Mouse (Mus musculus): ENCODE results near the gene Acrbp. TPM values are rescaled to one million over a fixed set of nuclear protein-coding genes. Genes with fewer than 3 reads are reported as not detected.

Acrbp gene
- polyA plus RNA-seq, 1 experiment, result 0.91 TPM

DNA sequence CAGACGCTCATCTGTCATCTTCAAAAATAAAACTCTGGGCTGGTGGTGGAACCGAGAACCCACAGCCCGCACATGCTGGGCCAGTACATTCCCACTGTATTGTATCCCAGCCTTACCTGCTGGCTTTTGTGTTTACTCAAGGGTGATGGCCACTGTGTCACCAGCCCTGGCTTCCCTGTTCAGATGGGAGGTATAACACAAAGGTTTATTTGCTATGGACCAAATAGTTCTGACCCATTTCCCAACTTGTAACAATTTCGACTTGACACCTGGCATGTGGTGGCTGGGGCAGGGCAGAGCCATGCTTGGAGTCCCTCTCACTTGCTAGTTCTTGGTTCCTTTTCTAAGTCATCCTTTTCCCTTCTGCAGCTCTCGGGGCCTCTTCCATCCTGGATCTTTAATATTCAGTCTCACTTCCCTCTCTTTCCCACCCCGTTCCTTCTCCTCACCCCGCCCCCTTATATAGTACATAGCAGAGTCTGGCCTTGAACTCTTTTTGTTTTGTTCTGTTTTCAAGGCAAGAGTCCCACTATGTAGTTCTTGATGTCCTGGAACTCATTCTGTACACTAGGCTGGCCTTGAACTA is 33.4 kb downstream of the Acrbp start:
- Histone ChIP-seq H3K27me3 (ENCODE audit: control insufficient read depth, insufficient read depth, insufficient read length) (peaks cover 8% of the 10 kb centered on the region), H3K36me3 (ENCODE audit: control insufficient read depth, insufficient read depth) (no peaks in the 10 kb centered on the region), H3K79me2 (ENCODE audit: control insufficient read depth, insufficient read depth) (no peaks in the 10 kb centered on the region), H3K4me3 (ENCODE audit: insufficient read depth, poor library complexity, severe bottlenecking) (no peak overlapping the region), H3K79me3 (ENCODE audit: low read depth) (no peaks in the 10 kb centered on the region), H3ac (ENCODE audit: control insufficient read depth, insufficient read length, low read depth) (no peak overlapping the region)
- TF ChIP-seq MYOG (IDR thresholded peaks at IDR 0.05; ENCODE audit: control insufficient read depth, extremely low read depth, insufficient read length), result no peak
- TF ChIP-seq FOSL1 (IDR thresholded peaks at IDR 0.05; ENCODE audit: insufficient read depth, low read length, poor library complexity, severe bottlenecking), result no peak
- TF ChIP-seq USF1 (IDR thresholded peaks at IDR 0.05; ENCODE audit: low read depth), result no peak
- no peak for TF ChIP-seq CTCF (IDR thresholded peaks at IDR 0.05; ENCODE audit: control insufficient read depth, insufficient read depth, insufficient read length)
- TF ChIP-seq CEBPB (IDR thresholded peaks at IDR 0.05; ENCODE audit: low read depth), result no peak
- TF ChIP-seq MYOD1 (IDR thresholded peaks at IDR 0.05; ENCODE audit: control insufficient read depth, insufficient read length, low read depth), result no peak
- no peak for TF ChIP-seq MAX (IDR thresholded peaks at IDR 0.05)

DNA sequence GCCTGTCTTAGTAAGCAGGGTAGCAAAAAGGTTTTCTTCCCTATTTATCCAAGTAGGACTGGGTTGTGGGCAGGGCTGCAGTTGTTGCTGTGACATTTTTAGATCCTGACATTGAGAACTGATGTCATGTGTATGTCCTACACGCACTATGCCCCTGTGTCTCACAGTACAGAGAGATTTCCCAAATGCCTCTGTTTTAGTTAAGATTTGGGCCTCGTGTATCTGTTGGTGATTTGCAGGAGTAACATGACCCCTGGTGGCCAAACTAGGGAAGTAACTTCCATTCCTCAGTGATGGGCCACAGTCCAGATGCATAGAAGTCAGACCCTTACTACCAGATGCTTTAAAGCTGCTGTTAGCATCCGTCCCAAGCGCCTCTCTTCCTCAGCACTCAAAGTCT is 34.9 kb downstream of the Acrbp start:
- H3K4me3 ChIP-seq (ENCODE audit: insufficient read depth, poor library complexity, severe bottlenecking), result no peak overlapping the region
- H3K36me3 ChIP-seq (ENCODE audit: control insufficient read depth, insufficient read depth), result no peaks in the 10 kb centered on the region
- no peaks in the 10 kb centered on the region for H3K79me3 ChIP-seq (ENCODE audit: low read depth)
- no peaks in the 10 kb centered on the region for H3K79me2 ChIP-seq (ENCODE audit: control insufficient read depth, insufficient read depth)
- no peak overlapping the region for H3ac ChIP-seq (ENCODE audit: control insufficient read depth, insufficient read length, low read depth)
- TF ChIP-seq MAX (IDR thresholded peaks at IDR 0.05), result no peak
- peak; percentile 47 for TF ChIP-seq CTCF (IDR thresholded peaks at IDR 0.05; ENCODE audit: control insufficient read depth, insufficient read depth, insufficient read length)
- no peaks in the 10 kb centered on the region for H3K27me3 ChIP-seq (ENCODE audit: control insufficient read depth, insufficient read depth, insufficient read length)

DNA sequence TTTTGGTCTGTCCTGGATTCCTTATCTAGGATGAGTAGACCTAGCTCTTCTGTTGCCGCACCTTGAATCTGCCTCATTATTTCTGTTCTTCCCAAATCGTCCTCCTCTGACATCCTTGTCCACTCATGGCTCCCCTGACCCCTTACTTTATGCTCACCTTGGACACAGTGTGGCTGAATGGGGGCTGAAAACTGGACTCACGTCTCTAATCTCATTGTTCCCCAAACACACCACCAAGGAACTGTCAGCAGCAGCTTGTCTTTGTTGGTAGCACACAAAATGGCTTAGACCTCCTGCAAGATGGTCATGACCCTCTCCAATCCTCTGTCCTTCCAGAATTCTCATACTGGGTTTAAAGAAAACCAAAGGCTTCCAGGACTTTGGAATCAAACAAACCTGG is 38.4 kb downstream of the Acrbp start:
- no peaks in the 10 kb centered on the region for H3K36me3 ChIP-seq (ENCODE audit: control insufficient read depth, insufficient read depth)
- H3ac ChIP-seq (ENCODE audit: control insufficient read depth, insufficient read length, low read depth), result no peak overlapping the region
- no peaks in the 10 kb centered on the region for H3K27me3 ChIP-seq (ENCODE audit: control insufficient read depth, insufficient read depth, insufficient read length)
- H3K79me2 ChIP-seq (ENCODE audit: control insufficient read depth, insufficient read depth), result no peaks in the 10 kb centered on the region
- no peak overlapping the region for H3K4me3 ChIP-seq (ENCODE audit: insufficient read depth, poor library complexity, severe bottlenecking)
- no peaks in the 10 kb centered on the region for H3K79me3 ChIP-seq (ENCODE audit: low read depth)
- TF ChIP-seq MYOD1 (IDR thresholded peaks at IDR 0.05; ENCODE audit: control insufficient read depth, insufficient read length, low read depth), result no peak
- TF ChIP-seq FOSL1 (IDR thresholded peaks at IDR 0.05; ENCODE audit: insufficient read depth, low read length, poor library complexity, severe bottlenecking), result no peak

DNA sequence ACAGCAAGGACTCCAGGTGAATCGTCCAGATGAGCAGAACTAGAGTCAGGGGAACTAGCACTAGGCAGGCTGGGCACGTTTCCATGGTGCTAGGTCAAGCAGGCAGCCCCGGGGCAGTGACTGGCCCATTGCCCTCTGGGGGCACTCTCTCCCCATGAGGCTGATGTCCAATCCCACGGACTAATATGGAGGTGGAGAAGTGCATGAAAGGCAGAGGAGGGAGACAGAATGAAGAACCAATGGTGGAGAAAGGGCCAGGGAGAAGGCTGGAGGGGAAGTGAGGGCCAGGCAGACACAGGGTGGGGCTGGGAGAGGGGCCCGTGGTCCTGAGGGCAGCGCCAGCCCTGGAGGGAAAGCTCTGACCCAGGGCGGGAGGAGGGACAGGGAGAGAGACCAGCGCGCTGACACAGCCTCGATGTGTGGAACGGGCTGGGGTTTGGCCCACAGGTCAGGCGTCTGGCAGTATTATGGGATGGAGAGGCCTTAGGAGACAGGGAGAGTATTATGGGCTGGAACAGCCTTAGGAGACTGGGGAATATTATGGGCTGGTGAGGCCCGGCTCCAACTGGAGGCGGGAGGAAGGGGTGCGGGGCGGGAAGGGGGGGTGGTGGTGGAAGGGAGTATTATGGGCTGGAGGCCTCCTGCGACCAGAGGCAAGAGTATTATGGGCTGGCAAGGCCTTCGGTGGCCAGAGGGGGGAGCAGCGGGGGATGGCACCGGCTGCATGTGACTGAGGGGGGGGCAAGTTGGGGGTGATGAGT is 39.3 kb downstream of the Acrbp start:
- no peaks in the 10 kb centered on the region for H3K79me3 ChIP-seq (ENCODE audit: low read depth)

DNA sequence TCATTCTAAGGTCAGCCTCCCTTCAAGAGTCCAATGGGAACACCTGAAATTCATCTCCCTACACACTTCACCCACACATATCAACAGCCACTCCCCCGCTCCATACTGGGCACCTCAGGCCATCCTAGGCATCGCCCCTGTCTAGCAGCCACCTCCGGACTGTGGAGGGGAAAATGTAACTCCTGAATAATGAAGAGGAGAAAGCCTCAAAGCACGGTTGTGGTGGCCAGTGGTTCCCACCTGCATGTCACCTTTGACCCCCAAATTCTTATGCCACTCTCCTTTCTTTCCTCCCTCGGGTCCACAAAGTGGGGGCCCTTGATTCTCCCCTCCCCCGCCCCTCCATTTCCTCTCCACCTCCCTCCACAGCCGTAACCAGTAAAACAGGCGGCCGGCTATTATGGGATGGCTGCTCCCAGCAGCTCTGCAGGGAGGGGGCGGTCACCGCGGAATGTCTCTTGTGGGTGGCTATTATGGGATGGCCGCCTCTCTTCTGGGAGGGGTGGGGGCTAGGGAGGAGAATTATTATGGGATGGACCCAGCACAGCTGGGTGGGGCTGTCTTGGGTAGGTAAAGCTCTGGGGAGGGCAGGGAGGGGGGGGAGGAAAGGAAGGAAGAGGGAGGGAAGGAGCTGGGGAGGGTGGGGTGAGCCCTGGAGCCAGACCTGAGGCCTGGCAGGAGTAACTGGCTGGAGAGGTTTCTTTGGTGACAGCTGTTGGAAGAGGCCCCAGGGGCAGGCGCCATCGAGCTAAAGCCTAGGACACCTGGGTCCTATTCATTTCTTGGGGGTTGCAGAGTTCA is 40.2 kb downstream of the Acrbp start:
- no peaks in the 10 kb centered on the region for H3K79me2 ChIP-seq (ENCODE audit: control insufficient read depth, insufficient read depth)
- no peaks in the 10 kb centered on the region for H3K36me3 ChIP-seq (ENCODE audit: control insufficient read depth, insufficient read depth)
- H3K79me3 ChIP-seq (ENCODE audit: low read depth), result no peaks in the 10 kb centered on the region
- no peak for TF ChIP-seq MYOD1 (IDR thresholded peaks at IDR 0.05; ENCODE audit: control insufficient read depth, insufficient read length, low read depth)
- no peak for TF ChIP-seq FOSL1 (IDR thresholded peaks at IDR 0.05; ENCODE audit: insufficient read depth, low read length, poor library complexity, severe bottlenecking)
- TF ChIP-seq CEBPB (IDR thresholded peaks at IDR 0.05; ENCODE audit: low read depth), result no peak
- TF ChIP-seq MYOG (IDR thresholded peaks at IDR 0.05; ENCODE audit: control insufficient read depth, extremely low read depth, insufficient read length), result no peak
- TF ChIP-seq USF1 (IDR thresholded peaks at IDR 0.05; ENCODE audit: low read depth), result no peak
- no peak for TF ChIP-seq MAX (IDR thresholded peaks at IDR 0.05)
- TF ChIP-seq CTCF (IDR thresholded peaks at IDR 0.05; ENCODE audit: control insufficient read depth, insufficient read depth, insufficient read length), result no peak
- H3K27me3 ChIP-seq (ENCODE audit: control insufficient read depth, insufficient read depth, insufficient read length), result no peaks in the 10 kb centered on the region
- H3ac ChIP-seq (ENCODE audit: control insufficient read depth, insufficient read length, low read depth), result no peak overlapping the region
- no peak overlapping the region for H3K4me3 ChIP-seq (ENCODE audit: insufficient read depth, poor library complexity, severe bottlenecking)

More for the DNA sequence above, 39.3 kb downstream of the Acrbp start:
- TF ChIP-seq USF1 (IDR thresholded peaks at IDR 0.05; ENCODE audit: low read depth) (no peak), FOSL1 (IDR thresholded peaks at IDR 0.05; ENCODE audit: insufficient read depth, low read length, poor library complexity, severe bottlenecking) (no peak), MAX (IDR thresholded peaks at IDR 0.05) (no peak), CTCF (IDR thresholded peaks at IDR 0.05; ENCODE audit: control insufficient read depth, insufficient read depth, insufficient read length) (peak; percentile 8), MYOD1 (IDR thresholded peaks at IDR 0.05; ENCODE audit: control insufficient read depth, insufficient read length, low read depth) (no peak)
- Histone ChIP-seq H3K27me3 (ENCODE audit: control insufficient read depth, insufficient read depth, insufficient read length) (no peaks in the 10 kb centered on the region), H3ac (ENCODE audit: control insufficient read depth, insufficient read length, low read depth) (no peak overlapping the region), H3K36me3 (ENCODE audit: control insufficient read depth, insufficient read depth) (no peaks in the 10 kb centered on the region), H3K79me2 (ENCODE audit: control insufficient read depth, insufficient read depth) (no peaks in the 10 kb centered on the region), H3K4me3 (ENCODE audit: insufficient read depth, poor library complexity, severe bottlenecking) (no peak overlapping the region)

All from C2C12 (cell line).